Mouse (Mus musculus): Measurements from ENCODE around the gene Ctdspl.

GRCm38 (mm10) chr9:118973028-118973427, 46.8 kb downstream of the Ctdspl start:
- TF ChIP-seq CTCF (IDR thresholded peaks at IDR 0.05; ENCODE audit: low read depth): no peak
- no peak for TF ChIP-seq EP300 (IDR thresholded peaks at IDR 0.05; ENCODE audit: low read depth)
